Mouse (Mus musculus) forebrain, postnatal 0 days (tissue): Measurements from ENCODE around the gene Dnm2. TPM values are rescaled to one million over a fixed set of nuclear protein-coding genes. Genes with fewer than 3 reads are reported as not detected.
"Not testable (repeated sequence)": the region's sequence is repeated elsewhere in the genome, so short reads cannot be mapped to it uniquely, and the experiment has no call there.

Source experiments
- ATAC-seq: fragments of 200-750 bp; cut with Nextera tagmentation; 2 replicates; pipeline ENCODE4 v1.8.0; 2017; ENCODE audit warnings: mild to moderate bottlenecking, moderate library complexity
- DNase-seq: peaks from one replicate; pipeline ENCODE4 v3.0.0-alpha.2; 2015
- H3K27ac ChIP-seq: fragments of 300-500 bp; sonication (generic); 2 replicates; pipeline ENCODE4 v1.5.1; 2014; ENCODE audit warnings: low read depth, mild to moderate bottlenecking, antibody characterized with exemption, low read length, moderate library complexity, mixed read lengths
- H3K27me3 ChIP-seq: fragments of 300-500 bp; sonication (generic); 2 replicates; pipeline ENCODE4 v1.6.1; 2014; ENCODE audit warnings: mild to moderate bottlenecking, low read length, mixed read lengths; ENCODE audit not compliant: insufficient read depth
- H3K36me3 ChIP-seq: fragments of 300-500 bp; sonication (generic); 2 replicates; pipeline ENCODE4 v1.6.1; 2014; ENCODE audit warnings: mild to moderate bottlenecking, moderate library complexity; ENCODE audit not compliant: insufficient read depth
- H3K4me1 ChIP-seq: fragments of 300-500 bp; sonication (generic); 2 replicates; pipeline ENCODE4 v1.6.1; 2014; ENCODE audit warnings: antibody characterized with exemption; ENCODE audit not compliant: insufficient read depth
- H3K4me2 ChIP-seq: fragments of 300-500 bp; sonication (generic); 2 replicates; pipeline ENCODE4 v1.6.1; 2014; ENCODE audit warnings: low read depth, mild to moderate bottlenecking, moderate library complexity
- H3K4me3 ChIP-seq: fragments of 300-500 bp; sonication (generic); 2 replicates; pipeline ENCODE4 v1.5.1; 2014; ENCODE audit warnings: low read depth, low read length, mixed read lengths
- H3K9ac ChIP-seq: fragments of 300-500 bp; sonication (generic); 2 replicates; pipeline ENCODE4 v1.6.1; 2014; ENCODE audit warnings: mild to moderate bottlenecking
- H3K9me3 ChIP-seq: fragments of 300-500 bp; sonication (generic); 2 replicates; pipeline ENCODE4 v1.6.1; 2016; ENCODE audit warnings: low read length
- CTCF ChIP-seq: sonication (generic); IDR thresholded peaks from 2 replicates; pipeline ENCODE4 v1.5.1; 2016; ENCODE audit warnings: antibody characterized with exemption, control low read depth, low read depth
- WGBS: fragments of 180-500 bp; shearing (Covaris S2); extraction: QIAGEN DNeasy Blood & Tissue Kit; methylation state at CpG from one replicate; pipeline ENCODE4 v1.1.7; 2014; 5-methylcytosine and 5-hydroxymethylcytosine counted together
- polyA plus RNA-seq: library from polyadenylated mRNA; unstranded; fragments of >200 nt; fragmentation: Nextera tagmentation; extraction: Ambion mirVana; gene quantifications from 2 replicates; pipeline ENCODE4 v1.2.1, GENCODE M21; 2015
- total RNA-seq: library from RNA; depleted of rRNA; stranded (reverse); fragments of >200 nt; gene quantifications from 2 replicates; pipeline ENCODE4 v1.2.3, GENCODE M21; 2014

Dnm2 gene
- total and polyA plus RNA-seq, 2 experiments from 2014 or later = 64.0 to 68.5 TPM

- Histone ChIP-seq H3K36me3 (peaks cover 34% of the 10 kb centered on the region), H3K9me3 (no peaks in the 10 kb centered on the region), H3K4me2 (no peak overlapping the region), H3K4me3 (no peak overlapping the region), H3K27ac (no peak overlapping the region), H3K9ac (no peak overlapping the region), H3K27me3 (no peaks in the 10 kb centered on the region), H3K4me1 (no peaks in the 10 kb centered on the region)
- ATAC-seq (no peak), DNase-seq (no peak)
- 86% methylated on average over 3 of the region's 3 CpGs for WGBS
- no peak for TF ChIP-seq CTCF
Measured at GRCm38 (mm10) chr9:21463766-21464564, 39.3 kb downstream of the Dnm2 start.

- 94% methylated on average over 7 of the region's 7 CpGs for WGBS
- H3K4me2 ChIP-seq, H3K4me3 ChIP-seq, H3K9ac ChIP-seq, ATAC-seq, H3K4me1 ChIP-seq, H3K27ac ChIP-seq, H3K27me3 ChIP-seq, H3K9me3 ChIP-seq, DNase-seq: not testable (repeated sequence)
- H3K36me3 ChIP-seq = peaks cover 36% of the 10 kb centered on the region
Measured at GRCm38 (mm10) chr9:21464565-21464928, 39.8 kb downstream of the Dnm2 start.

- 86% methylated on average over 18 of the region's 20 CpGs for WGBS
- H3K36me3 ChIP-seq = peaks cover 71% of the 10 kb centered on the region
Measured at GRCm38 (mm10) chr9:21469032-21470024, 44.6 kb downstream of the Dnm2 start.

GRCm38 (mm10) chr9:21472913-21473312 is 48.2 kb downstream of the Dnm2 start:
- H3K9me3 ChIP-seq = no peaks in the 10 kb centered on the region
- no peak for TF ChIP-seq CTCF
- H3K9ac ChIP-seq = no peak overlapping the region
- no peak overlapping the region for H3K4me3 ChIP-seq
- H3K36me3 ChIP-seq = peaks cover 85% of the 10 kb centered on the region
- no peak overlapping the region for H3K27ac ChIP-seq
- H3K4me1 ChIP-seq = no peaks in the 10 kb centered on the region
- H3K4me2 ChIP-seq = no peak overlapping the region
- ATAC-seq (no peak), DNase-seq (no peak)
- WGBS = 85% methylated on average over 4 of the region's 4 CpGs
- H3K27me3 ChIP-seq = no peaks in the 10 kb centered on the region

More at GRCm38 (mm10) chr9:21469032-21470024, 44.6 kb downstream of the Dnm2 start:
- ATAC-seq (no peak), DNase-seq (peak; percentile 11)
- no peak overlapping the region for H3K4me3 ChIP-seq
- H3K27me3 ChIP-seq = no peaks in the 10 kb centered on the region
- H3K9ac ChIP-seq = no peak overlapping the region
- no peaks in the 10 kb centered on the region for H3K4me1 ChIP-seq
- no peaks in the 10 kb centered on the region for H3K9me3 ChIP-seq
- H3K27ac ChIP-seq = no peak overlapping the region
- TF ChIP-seq CTCF = peak; percentile 62
- no peak overlapping the region for H3K4me2 ChIP-seq

- peaks cover 90% of the 10 kb centered on the region for H3K36me3 ChIP-seq
- 97% methylated on average over 6 of the region's 6 CpGs for WGBS
- ATAC-seq (no peak), DNase-seq (no peak)
- no peak overlapping the region for H3K9ac ChIP-seq
- H3K4me1 ChIP-seq = no peaks in the 10 kb centered on the region
- no peak overlapping the region for H3K4me2 ChIP-seq
- H3K27ac ChIP-seq = no peak overlapping the region
- H3K4me3 ChIP-seq = no peak overlapping the region
- H3K27me3 ChIP-seq = no peaks in the 10 kb centered on the region
- no peaks in the 10 kb centered on the region for H3K9me3 ChIP-seq
- peak; percentile 43 for TF ChIP-seq CTCF
Measured at GRCm38 (mm10) chr9:21477707-21478106, 53.0 kb downstream of the Dnm2 start.

GRCm38 (mm10) chr9:21484065-21484464 is 59.4 kb downstream of the Dnm2 start:
- 65% methylated on average over 4 of the region's 4 CpGs for WGBS
- no peak for TF ChIP-seq CTCF
- Histone ChIP-seq H3K4me3 (no peak overlapping the region), H3K4me1 (no peaks in the 10 kb centered on the region), H3K9ac (no peak overlapping the region), H3K27me3 (no peaks in the 10 kb centered on the region), H3K27ac (no peak overlapping the region), H3K9me3 (no peaks in the 10 kb centered on the region), H3K36me3 (peaks cover 76% of the 10 kb centered on the region), H3K4me2 (no peak overlapping the region)
- DNase-seq (no peak), ATAC-seq (peak; percentile 8; the same call in 1 of the 2 replicates)

GRCm38 (mm10) chr9:21488246-21488645 is 63.5 kb downstream of the Dnm2 start:
- not testable (repeated sequence) for H3K4me2 ChIP-seq, H3K4me3 ChIP-seq, H3K27me3 ChIP-seq, H3K4me1 ChIP-seq, H3K9ac ChIP-seq, ATAC-seq, DNase-seq, H3K9me3 ChIP-seq, H3K27ac ChIP-seq
- WGBS = 98% methylated on average over 1 of the region's 2 CpGs
- peaks cover 62% of the 10 kb centered on the region for H3K36me3 ChIP-seq
